Mouse (Mus musculus) mouse embryonic stem cell (cell line): Measurements from ENCODE around the gene Nlrc5.
"Not testable (repeated sequence)": the region's sequence is repeated elsewhere in the genome, so short reads cannot be mapped to it uniquely, and the experiment has no call there.

Experiments used
- in situ Hi-C, 2 experiments: fragments of 300-500 bp; cut with MboI; formaldehyde crosslinking; loops; 1 replicate in 1 of 2; 3 replicates in 1 of 2; pipeline ENCODE4 v1.14.3; 2019 to 2020; ENCODE audit warnings: low sequenced_read_pairs in 2 of 2, low pct_unique_long_range_greater_than_20kb in 1 of 2, mixed read lengths in 1 of 2; ENCODE audit not compliant: unreplicated experiment in 1 of 2

Nlrc5 gene

GRCm38 (mm10) chr8:94433981-94434466 is at the start of gene Nlrc5:
Nlrc5 (plus strand) TSS chr8:94434356.
- in situ Hi-C loops = no loop called here

DNA sequence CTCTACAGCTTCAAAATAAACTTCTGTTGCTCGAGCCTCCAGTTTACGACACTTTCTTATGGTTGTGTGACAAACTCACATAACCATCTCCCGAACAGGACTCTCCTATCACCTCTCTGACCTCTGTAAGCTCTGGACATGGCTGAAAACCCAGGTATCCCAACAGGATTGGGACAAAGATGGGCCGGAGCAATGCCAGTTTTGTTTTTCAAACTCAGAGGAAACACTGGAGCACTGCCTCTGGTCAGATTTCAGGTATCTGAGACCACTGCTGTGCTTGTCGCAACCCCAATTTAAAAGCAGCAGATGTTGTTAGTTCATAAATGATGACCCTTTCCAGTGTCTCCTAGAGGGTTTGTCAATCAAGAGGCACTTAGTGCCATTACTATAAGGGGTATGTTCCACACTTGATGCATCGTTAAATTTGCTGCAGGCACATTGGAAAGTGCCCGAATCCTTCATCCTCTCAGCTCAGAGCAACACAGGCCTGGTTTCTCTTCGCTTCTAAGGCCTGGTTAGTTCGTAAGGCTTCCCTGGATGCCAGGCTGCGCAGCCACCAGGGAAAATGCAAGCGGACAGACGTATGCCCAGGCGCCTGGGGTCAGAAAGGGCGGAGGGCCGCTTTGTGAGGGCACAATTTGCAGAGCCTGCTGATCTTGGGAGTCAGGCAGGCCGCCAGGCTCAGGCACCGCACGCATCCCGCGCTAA is 48.5 kb upstream of the Nlrc5 start:
- in situ Hi-C loops = no loop called here

- in situ Hi-C loops = no loop called here
These were observed 47.7 kb upstream of the Nlrc5 start, which contains the start of gene Herpud1 for GRCm38 (mm10) chr8:94386214-94387026. Herpud1 (plus strand) TSS chr8:94386438.

- in situ Hi-C loops = no loop called here
These were observed 47.0 kb upstream of the Nlrc5 start for GRCm38 (mm10) chr8:94387027-94387684.

DNA sequence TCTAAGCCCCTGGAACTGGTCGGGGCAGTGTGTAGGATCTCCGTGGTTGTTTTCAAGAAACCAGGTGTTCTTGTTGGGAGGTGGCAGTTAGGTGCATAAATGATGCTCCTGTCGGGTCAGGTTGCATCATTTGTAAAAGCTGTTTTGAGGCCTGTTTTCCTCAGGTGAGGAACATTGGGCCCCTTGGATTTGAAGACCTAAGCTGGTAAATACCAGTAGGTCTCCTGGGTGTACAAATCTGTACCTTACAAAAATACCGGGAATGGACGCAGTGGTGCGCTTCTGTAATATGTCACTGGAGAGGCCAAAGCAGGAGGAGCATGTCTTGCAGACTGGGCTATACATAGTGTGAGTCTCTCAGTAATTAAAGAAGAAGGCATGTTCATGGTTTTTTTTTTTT is 46.4 kb upstream of the Nlrc5 start:
- in situ Hi-C loops = no loop called here

GRCm38 (mm10) chr8:94389531-94389930 is 44.6 kb upstream of the Nlrc5 start:
- in situ Hi-C loops = no loop called here

DNA sequence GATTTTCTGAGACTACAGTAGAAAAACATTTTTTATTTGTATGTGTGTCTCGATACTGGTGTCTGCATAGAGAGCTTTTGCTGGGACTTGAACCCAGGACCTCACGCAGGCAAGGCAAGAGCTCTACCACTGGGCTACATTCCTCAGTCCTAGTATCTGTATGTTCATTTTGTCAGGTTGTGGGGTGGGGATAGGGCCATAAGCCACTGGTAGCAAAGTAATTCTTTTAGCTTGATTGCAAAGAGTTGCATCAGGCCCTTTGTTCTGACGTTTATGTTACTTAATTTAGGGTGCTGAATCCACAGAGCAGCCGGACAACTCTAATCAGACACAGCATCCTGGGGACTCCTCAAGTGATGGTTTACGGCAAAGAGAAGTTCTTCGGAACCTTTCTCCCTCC is 43.7 kb upstream of the Nlrc5 start:
- in situ Hi-C loops = no loop called here

- in situ Hi-C loops = no loop called here
These were observed 43.2 kb upstream of the Nlrc5 start for GRCm38 (mm10) chr8:94390910-94391309.

DNA sequence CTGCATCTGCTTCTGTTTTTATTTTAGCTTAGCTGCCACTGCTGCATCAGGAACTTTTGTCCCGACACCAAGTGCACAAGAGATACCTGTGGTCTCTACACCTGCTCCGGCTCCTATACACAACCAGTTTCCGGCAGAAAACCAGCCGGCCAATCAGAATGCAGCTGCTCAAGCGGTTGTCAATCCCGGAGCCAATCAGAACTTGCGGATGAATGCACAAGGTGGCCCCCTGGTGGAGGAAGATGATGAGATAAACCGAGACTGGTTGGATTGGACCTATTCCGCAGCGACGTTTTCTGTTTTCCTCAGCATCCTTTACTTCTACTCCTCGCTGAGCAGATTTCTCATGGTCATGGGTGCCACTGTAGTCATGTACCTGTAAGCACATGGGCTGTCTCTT is 42.0 kb upstream of the Nlrc5 start:
- in situ Hi-C loops = no loop called here

DNA sequence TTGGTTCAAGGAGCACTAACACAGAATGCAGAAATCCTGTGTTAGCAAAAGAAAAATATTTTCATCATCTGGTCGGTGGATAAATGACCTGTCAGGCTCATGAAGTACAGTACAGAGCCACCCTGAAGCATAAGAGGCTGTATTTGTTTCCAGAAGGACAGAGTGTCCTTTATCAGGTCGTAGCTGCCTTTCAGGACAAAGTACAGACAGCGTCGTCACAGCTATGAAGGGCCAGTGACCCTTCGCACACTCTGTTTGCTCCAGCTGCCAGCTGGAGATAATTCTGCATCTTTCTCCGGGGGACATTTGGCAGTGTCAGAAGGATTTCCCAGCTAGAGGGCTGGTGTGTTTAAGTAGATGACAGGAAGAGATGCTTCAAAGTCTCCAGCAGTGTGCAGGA is 41.5 kb upstream of the Nlrc5 start:
- in situ Hi-C loops = no loop called here

- in situ Hi-C loops = no loop called here
These were observed 38.2 kb upstream of the Nlrc5 start for GRCm38 (mm10) chr8:94395851-94396540.

GRCm38 (mm10) chr8:94396964-94397657 is 37.0 kb upstream of the Nlrc5 start:
- in situ Hi-C loops = no loop called here

DNA sequence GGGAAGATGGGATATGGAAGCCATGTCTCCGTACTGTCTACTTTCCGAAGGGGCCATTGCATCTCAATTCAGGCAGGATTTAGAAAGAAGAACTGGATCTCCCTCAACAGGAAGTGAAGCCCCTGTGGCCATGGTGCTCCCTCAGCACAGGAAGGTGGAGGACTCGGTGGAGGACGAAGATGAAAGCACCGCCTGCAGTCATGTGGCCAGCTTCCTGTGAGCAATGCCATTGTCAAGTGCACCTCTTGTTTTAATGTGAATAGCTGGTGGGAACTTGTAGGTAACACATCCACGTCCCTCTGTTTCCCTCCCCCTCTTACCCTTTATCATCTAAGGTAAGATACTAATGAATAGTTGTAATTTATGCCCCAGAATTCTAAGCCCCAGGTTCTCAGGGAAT is 35.6 kb upstream of the Nlrc5 start:
- in situ Hi-C loops = no loop called here

- in situ Hi-C loops = no loop called here
These were observed 34.7 kb upstream of the Nlrc5 start for GRCm38 (mm10) chr8:94399361-94399953.

DNA sequence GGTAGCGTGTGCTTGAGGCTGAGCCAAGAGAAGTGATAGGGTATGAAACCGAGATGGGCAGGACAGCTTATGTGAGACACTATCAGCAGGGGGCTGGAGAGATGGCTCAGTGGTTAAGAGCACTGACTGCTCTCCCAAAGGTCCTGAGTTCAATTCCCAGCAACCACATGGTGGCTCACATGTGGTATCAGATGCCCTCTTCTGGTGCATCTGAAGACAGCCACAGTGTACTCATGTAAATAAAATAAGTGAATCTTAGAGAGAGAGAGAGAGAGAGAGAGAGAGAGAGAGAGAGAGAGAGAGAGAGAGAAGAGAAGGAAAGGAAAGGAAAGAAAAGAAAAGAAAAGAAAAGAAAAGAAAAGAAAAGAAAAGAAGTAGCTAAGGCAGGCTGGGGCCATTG is 34.2 kb upstream of the Nlrc5 start:
- in situ Hi-C loops = not testable (repeated sequence)

DNA sequence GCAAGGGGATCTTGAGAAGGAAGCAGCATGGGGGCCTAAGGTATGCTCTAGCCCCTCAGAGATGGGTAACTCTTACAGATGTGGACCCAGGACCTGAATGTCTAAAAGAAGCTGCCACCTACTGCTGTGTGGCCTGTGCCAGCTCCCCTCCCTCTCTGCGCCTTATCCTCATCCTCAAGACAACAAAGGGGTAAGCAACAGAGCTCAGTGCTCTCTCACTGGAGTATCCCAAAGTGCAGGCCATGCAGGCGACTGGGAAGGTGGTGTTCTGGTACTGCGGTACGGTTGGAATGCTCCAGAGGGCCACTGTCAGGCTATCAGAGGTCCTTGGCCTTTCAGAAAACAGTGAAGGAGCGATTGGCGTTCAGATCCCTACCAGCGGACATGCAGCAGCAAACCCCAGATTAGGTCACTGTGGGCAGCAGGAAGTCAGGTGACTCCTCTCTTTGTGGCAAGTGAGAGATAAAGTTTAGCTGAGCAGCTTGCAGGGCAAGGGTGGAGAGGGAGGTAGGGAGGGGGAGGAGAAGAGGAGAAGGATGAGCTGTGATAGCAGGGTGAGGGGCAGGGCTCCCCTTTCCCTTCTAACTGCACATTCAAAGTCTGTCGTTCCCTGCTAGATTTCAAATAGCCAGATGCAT is 25.6 kb upstream of the Nlrc5 start:
- in situ Hi-C loops = no loop called here

- in situ Hi-C loops = no loop called here
These were observed 24.6 kb upstream of the Nlrc5 start for GRCm38 (mm10) chr8:94409523-94409922.
